Mouse (Mus musculus) cerebellum, adult 2 months (tissue): ENCODE measurements around the gene Gadl1. TPM values are rescaled to one million over a fixed set of nuclear protein-coding genes. Genes with fewer than 3 reads are reported as not detected.

Experiments used
- DNase-seq, 2 experiments: peaks; one replicate each; pipeline ENCODE4 v3.0.0; 2021
- H3K27ac ChIP-seq: fragments of 200-500 bp; 2 replicates; pipeline ENCODE4 v1.5.1; 2012; ENCODE audit warnings: low read length, control low read depth, inconsistent platforms; ENCODE audit not compliant: insufficient read depth
- H3K27me3 ChIP-seq: fragments of 200-500 bp; 2 replicates; pipeline ENCODE4 v1.6.1; 2012; ENCODE audit warnings: inconsistent platforms, mild to moderate bottlenecking, low read length, moderate library complexity; ENCODE audit not compliant: control insufficient read depth, insufficient read depth
- H3K4me1 ChIP-seq: fragments of 200-500 bp; 2 replicates; pipeline ENCODE4 v1.6.1; 2011; ENCODE audit warnings: low read length; ENCODE audit not compliant: control insufficient read depth, insufficient read depth
- H3K4me3 ChIP-seq: fragments of 200-500 bp; replicated peaks from 2 replicates; pipeline ENCODE3; 2011; ENCODE audit warnings: mild to moderate bottlenecking, low read depth, low read length, control low read depth; ENCODE audit not compliant: insufficient read depth
- CTCF ChIP-seq: fragments of 200-500 bp; IDR thresholded peaks from 2 replicates; pipeline ENCODE4 v1.5.1; 2011; ENCODE audit warnings: low read depth, mild to moderate bottlenecking, control low read depth, low read length, moderate library complexity, borderline replicate concordance; ENCODE audit not compliant: insufficient read depth
- POLR2A ChIP-seq: fragments of 200-500 bp; IDR thresholded peaks from 2 replicates; pipeline ENCODE4 v1.6.1; 2011; ENCODE audit warnings: low read length, control low read depth, borderline replicate concordance; ENCODE audit not compliant: insufficient read depth
- WGBS: fragments of 180-500 bp; shearing (Covaris S2); methylation state at CpG from one replicate; pipeline ENCODE4 v1.1.7; 2018; 5-methylcytosine and 5-hydroxymethylcytosine counted together
- polyA plus RNA-seq: library from polyadenylated mRNA; depleted of rRNA; stranded (reverse); fragments of >200 nt; gene quantifications from 2 replicates; pipeline ENCODE4 v1.2.3, GENCODE M21; 2012

Gadl1 gene
- polyA plus RNA-seq, 1 experiment, result 0.31 TPM

GRCm38 (mm10) chr9:116083726-116084323 lies 174.6 kb downstream of the Gadl1 start:
- WGBS, result 85% methylated on average over 8 of the region's 8 CpGs
- TF ChIP-seq POLR2A (no peak), CTCF (no peak)

GRCm38 (mm10) chr9:116084324-116084931 lies 175.2 kb downstream of the Gadl1 start:
- TF ChIP-seq POLR2A (no peak), CTCF (no peak)
- Histone ChIP-seq H3K4me1 (no peaks in the 10 kb centered on the region), H3K27ac (no peak overlapping the region), H3K27me3 (no peaks in the 10 kb centered on the region), H3K4me3 (no peak overlapping the region)
- DNase-seq, result no peak
- WGBS, result 93% methylated on average over 12 of the region's 12 CpGs

More at GRCm38 (mm10) chr9:116083726-116084323, 174.6 kb downstream of the Gadl1 start:
- H3K27me3 ChIP-seq, result no peaks in the 10 kb centered on the region
- H3K27ac ChIP-seq, result no peak overlapping the region
- DNase-seq, result no peak
- H3K4me1 ChIP-seq, result no peaks in the 10 kb centered on the region
- H3K4me3 ChIP-seq, result no peak overlapping the region

- Histone ChIP-seq H3K27ac (no peak overlapping the region), H3K4me1 (no peaks in the 10 kb centered on the region), H3K4me3 (no peak overlapping the region), H3K27me3 (no peaks in the 10 kb centered on the region)
- 63% methylated on average over 6 of the region's 6 CpGs for WGBS
- no peak for DNase-seq
- TF ChIP-seq CTCF (no peak), POLR2A (no peak)
Measured at GRCm38 (mm10) chr9:116085999-116086398, 176.7 kb downstream of the Gadl1 start.

GRCm38 (mm10) chr9:116087263-116087662 lies 178.0 kb downstream of the Gadl1 start:
- no peak for TF ChIP-seq POLR2A
- no peak for TF ChIP-seq CTCF
- 89% methylated on average over 5 of the region's 5 CpGs for WGBS
- Histone ChIP-seq H3K4me1 (no peaks in the 10 kb centered on the region), H3K27me3 (no peaks in the 10 kb centered on the region), H3K27ac (no peak overlapping the region), H3K4me3 (no peak overlapping the region)
- DNase-seq, result no peak

GRCm38 (mm10) chr9:116087880-116088279 lies 178.6 kb downstream of the Gadl1 start:
- Histone ChIP-seq H3K4me1 (no peaks in the 10 kb centered on the region), H3K4me3 (no peak overlapping the region), H3K27me3 (no peaks in the 10 kb centered on the region), H3K27ac (no peak overlapping the region)
- DNase-seq, result peak in 1 of 2 experiments; percentile 14
- WGBS, result 26% methylated on average over 5 of the region's 5 CpGs
- TF ChIP-seq CTCF (0 out of 2 replicates have a peak, but pooled peaks have one; percentile 21), POLR2A (no peak)

GRCm38 (mm10) chr9:116088912-116089311 lies 179.7 kb downstream of the Gadl1 start:
- no peak for DNase-seq
- Histone ChIP-seq H3K4me1 (no peaks in the 10 kb centered on the region), H3K4me3 (no peak overlapping the region), H3K27me3 (no peaks in the 10 kb centered on the region), H3K27ac (no peak overlapping the region)
- 80% methylated on average over 9 of the region's 9 CpGs for WGBS
- TF ChIP-seq POLR2A (no peak), CTCF (no peak)

GRCm38 (mm10) chr9:116090296-116090695 lies 181.0 kb downstream of the Gadl1 start:
- TF ChIP-seq POLR2A (no peak), CTCF (no peak)
- Histone ChIP-seq H3K4me3 (no peak overlapping the region), H3K27ac (no peak overlapping the region), H3K4me1 (no peaks in the 10 kb centered on the region), H3K27me3 (no peaks in the 10 kb centered on the region)
- 73% methylated on average over 9 of the region's 9 CpGs for WGBS
- no peak for DNase-seq
